Mouse (Mus musculus): Measurements from ENCODE around the gene AC109138.7. TPM values are rescaled to one million over a fixed set of nuclear protein-coding genes. Genes with fewer than 3 reads are reported as not detected.

The AC109138.7 gene
- polyA plus RNA-seq, 1 experiment from 2014 or later: not detected

GRCm38 (mm10) chr19:4279487-4279886 lies 65.3 kb downstream of the AC109138.7 start:
- H3K4me3 ChIP-seq (ENCODE audit: low read depth, low read length): no peak overlapping the region
- WGBS: 97% methylated on average over 1 of the region's 1 CpGs
- ATAC-seq (ENCODE audit: low read depth) (no peak), DNase-seq (ENCODE audit: low spot score) (no peak)
- H3K9ac ChIP-seq (ENCODE audit: low read depth, low read length): no peak overlapping the region
- H3K27me3 ChIP-seq (replicated peaks; ENCODE audit: control insufficient read depth, insufficient read depth, low read length): no peaks in the 10 kb centered on the region
- H3K27ac ChIP-seq (replicated peaks; ENCODE audit: low read depth, low read length): no peak overlapping the region
- 0 out of 2 replicates have a peak, but pooled peaks cover 9% of the 10 kb centered on the region for H3K9me3 ChIP-seq (ENCODE audit: control insufficient read depth, low read length)
- H3K36me3 ChIP-seq (ENCODE audit: control insufficient read depth, insufficient read depth, low read length): peaks cover 19% of the 10 kb centered on the region; the same call in 1 of the 2 replicates
- no peak overlapping the region for H3K4me2 ChIP-seq (ENCODE audit: low read depth, low read length)
- peaks cover 10% of the 10 kb centered on the region; the same call in 1 of the 2 replicates for H3K4me1 ChIP-seq (ENCODE audit: control insufficient read depth, insufficient read depth, low read length)

- H3K9me3 ChIP-seq (ENCODE audit: control insufficient read depth, low read length): 0 out of 2 replicates have a peak, but pooled peaks cover 9% of the 10 kb centered on the region
- H3K9ac ChIP-seq (ENCODE audit: low read depth, low read length): no peak overlapping the region
- DNase-seq (ENCODE audit: low spot score): no peak
- no peak overlapping the region for H3K27ac ChIP-seq (replicated peaks; ENCODE audit: low read depth, low read length)
- H3K4me2 ChIP-seq (ENCODE audit: low read depth, low read length): no peak overlapping the region
- peaks cover 10% of the 10 kb centered on the region; the same call in 1 of the 2 replicates for H3K4me1 ChIP-seq (ENCODE audit: control insufficient read depth, insufficient read depth, low read length)
- ATAC-seq (ENCODE audit: low read depth): no peak
- H3K4me3 ChIP-seq (ENCODE audit: low read depth, low read length): no peak overlapping the region
- WGBS: 97% methylated on average over 9 of the region's 9 CpGs
- H3K27me3 ChIP-seq (replicated peaks; ENCODE audit: control insufficient read depth, insufficient read depth, low read length): no peaks in the 10 kb centered on the region
- H3K36me3 ChIP-seq (ENCODE audit: control insufficient read depth, insufficient read depth, low read length): peaks cover 21% of the 10 kb centered on the region
Measured at GRCm38 (mm10) chr19:4280425-4280824, 66.3 kb downstream of the AC109138.7 start.

Small RNA genes lying within 50 kb of the gene (microRNA-seq; reads per million reads assigned to microRNA genes)
- gene Gm26115 (ENCODE audit: borderline number of aligned reads) (not detected), gene Mir6985 (ENCODE audit: borderline number of aligned reads) (0.50 reads per million)

Other genes with a start within 250 kb of the AC109138.7 start
- 9.2 and 11.8 TPM in 2 replicates for gene Aldh3b2, start 242.0 kb upstream of the AC109138.7 start, polyA plus RNA-seq (2014; fragmentation: Nextera tagmentation; extraction: Ambion mirVana)
- gene Acy3, start 227.8 kb upstream of the AC109138.7 start, polyA plus RNA-seq (2014; fragmentation: Nextera tagmentation; extraction: Ambion mirVana): 8.2 and 8.5 TPM in 2 replicates
- gene Tbx10, start 221.6 kb upstream of the AC109138.7 start, polyA plus RNA-seq (2014; fragmentation: Nextera tagmentation; extraction: Ambion mirVana): 0.10 TPM in 1 of 2 replicates, not detected in the other
- 25.8 and 29.5 TPM in 2 replicates for gene Nudt8, start 213.8 kb upstream of the AC109138.7 start, polyA plus RNA-seq (2014; fragmentation: Nextera tagmentation; extraction: Ambion mirVana)
- gene Gm49405, start 213.7 kb upstream of the AC109138.7 start, polyA plus RNA-seq (2014; fragmentation: Nextera tagmentation; extraction: Ambion mirVana): 1.4 and 1.6 TPM in 2 replicates
- 2.5 and 3.4 TPM in 2 replicates for gene Doc2g, start 211.0 kb upstream of the AC109138.7 start, polyA plus RNA-seq (2014; fragmentation: Nextera tagmentation; extraction: Ambion mirVana)
- 188 and 199 TPM in 2 replicates for gene Ndufv1, start 201.6 kb upstream of the AC109138.7 start, polyA plus RNA-seq (2014; fragmentation: Nextera tagmentation; extraction: Ambion mirVana)
- 483 and 496 TPM in 2 replicates for gene Gstp1, start 176.4 kb upstream of the AC109138.7 start, polyA plus RNA-seq (2014; fragmentation: Nextera tagmentation; extraction: Ambion mirVana)
- 1.2 and 4.5 TPM in 2 replicates for gene Gstp2, start 168.3 kb upstream of the AC109138.7 start, polyA plus RNA-seq (2014; fragmentation: Nextera tagmentation; extraction: Ambion mirVana)
- gene Gstp3, start 154.8 kb upstream of the AC109138.7 start, polyA plus RNA-seq (2014; fragmentation: Nextera tagmentation; extraction: Ambion mirVana): 0.35 TPM in 1 of 2 replicates, not detected in the other
- not detected in 2 replicates for gene Cabp2, start 132.8 kb upstream of the AC109138.7 start, polyA plus RNA-seq (2014; fragmentation: Nextera tagmentation; extraction: Ambion mirVana)
- 66.1 and 68.6 TPM in 2 replicates for gene Cdk2ap2, start 117.2 kb upstream of the AC109138.7 start, polyA plus RNA-seq (2014; fragmentation: Nextera tagmentation; extraction: Ambion mirVana)
- 5.6 and 6.6 TPM in 2 replicates for gene Pitpnm1, start 114.4 kb upstream of the AC109138.7 start, polyA plus RNA-seq (2014; fragmentation: Nextera tagmentation; extraction: Ambion mirVana)
- gene Aip, start 88.5 kb upstream of the AC109138.7 start, polyA plus RNA-seq (2014; fragmentation: Nextera tagmentation; extraction: Ambion mirVana): 81.9 and 88.6 TPM in 2 replicates
- 0.08 TPM in 1 of 2 replicates, not detected in the other for gene Gpr152, start 74.6 kb upstream of the AC109138.7 start, polyA plus RNA-seq (2014; fragmentation: Nextera tagmentation; extraction: Ambion mirVana)
- gene Cabp4, start 70.3 kb upstream of the AC109138.7 start, polyA plus RNA-seq (2014; fragmentation: Nextera tagmentation; extraction: Ambion mirVana): 0.12 TPM in 1 of 2 replicates, not detected in the other
- gene Coro1b, start 65.7 kb upstream of the AC109138.7 start, polyA plus RNA-seq (2014; fragmentation: Nextera tagmentation; extraction: Ambion mirVana): 139 and 162 TPM in 2 replicates
- gene Ptprcap, start 60.8 kb upstream of the AC109138.7 start, polyA plus RNA-seq (2014; fragmentation: Nextera tagmentation; extraction: Ambion mirVana): 5.1 and 6.7 TPM in 2 replicates
- 34.1 and 43.2 TPM in 2 replicates for gene Rps6kb2, start 51.0 kb upstream of the AC109138.7 start, polyA plus RNA-seq (2014; fragmentation: Nextera tagmentation; extraction: Ambion mirVana)
- gene Carns1, start 38.9 kb upstream of the AC109138.7 start, polyA plus RNA-seq (2014; fragmentation: Nextera tagmentation; extraction: Ambion mirVana): 4.3 and 5.3 TPM in 2 replicates
- gene Tbc1d10c, start 23.1 kb upstream of the AC109138.7 start, polyA plus RNA-seq (2014; fragmentation: Nextera tagmentation; extraction: Ambion mirVana): 3.6 and 3.8 TPM in 2 replicates
- 744 and 800 TPM in 2 replicates for gene Ppp1ca, start 22.3 kb upstream of the AC109138.7 start, polyA plus RNA-seq (2014; fragmentation: Nextera tagmentation; extraction: Ambion mirVana)
- 28.9 and 32.4 TPM in 2 replicates for gene Rad9a, start 12.7 kb upstream of the AC109138.7 start, polyA plus RNA-seq (2014; fragmentation: Nextera tagmentation; extraction: Ambion mirVana)
- 6.0 and 6.3 TPM in 2 replicates for gene Clcf1, start 119 bp upstream of the AC109138.7 start, polyA plus RNA-seq (2014; fragmentation: Nextera tagmentation; extraction: Ambion mirVana)
- gene Pold4, start 17.5 kb downstream of the AC109138.7 start, polyA plus RNA-seq (2014; fragmentation: Nextera tagmentation; extraction: Ambion mirVana): 28.1 and 31.3 TPM in 2 replicates
- 16.3 and 16.6 TPM in 2 replicates for gene Ssh3, start 54.8 kb downstream of the AC109138.7 start, polyA plus RNA-seq (2014; fragmentation: Nextera tagmentation; extraction: Ambion mirVana)
- gene Ankrd13d, start 68.8 kb downstream of the AC109138.7 start, polyA plus RNA-seq (2014; fragmentation: Nextera tagmentation; extraction: Ambion mirVana): 7.6 and 9.0 TPM in 2 replicates
- 17.0 and 18.9 TPM in 2 replicates for gene Grk2, start 91.9 kb downstream of the AC109138.7 start, polyA plus RNA-seq (2014; fragmentation: Nextera tagmentation; extraction: Ambion mirVana)
- 48.3 and 52.6 TPM in 2 replicates for gene Kdm2a, start 183.9 kb downstream of the AC109138.7 start, polyA plus RNA-seq (2014; fragmentation: Nextera tagmentation; extraction: Ambion mirVana)
- gene Rhod, start 225.1 kb downstream of the AC109138.7 start, polyA plus RNA-seq (2014; fragmentation: Nextera tagmentation; extraction: Ambion mirVana): 30.0 and 40.4 TPM in 2 replicates